Mouse (Mus musculus) thymus, postnatal 14 days (tissue): ENCODE data around the gene Klrd1.
"Not testable (repeated sequence)": the region's sequence is repeated elsewhere in the genome, so short reads cannot be mapped to it uniquely, and the experiment has no call there.

Experiments used
- DNase-seq: peaks from one replicate; pipeline ENCODE4 v3.0.0; 2021

Klrd1 gene

DNA sequence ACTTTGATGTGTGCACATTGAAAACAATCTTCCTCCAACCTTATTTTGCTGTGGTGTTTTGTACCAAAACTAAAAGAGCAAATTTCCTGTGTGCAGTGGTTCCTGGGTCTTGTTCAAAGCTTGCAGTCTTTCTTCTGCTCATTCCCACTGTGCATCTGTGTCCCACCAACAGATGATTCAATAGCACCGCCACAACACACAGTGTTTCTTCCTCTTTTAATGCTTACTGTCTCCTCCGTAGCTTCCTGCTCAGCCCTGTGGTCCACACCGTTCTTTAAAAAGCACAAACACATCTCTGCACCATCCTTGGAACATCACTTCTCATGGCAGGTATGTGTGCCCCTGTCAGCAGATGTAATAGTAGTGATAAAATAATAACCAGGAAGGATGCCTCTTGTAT is at the start of gene Klrd1:
Gene Klrd1, plus strand, starts transcription at position 275 of the 400 bp plus-strand sequence.
- DNase-seq = peak; percentile 8

DNA sequence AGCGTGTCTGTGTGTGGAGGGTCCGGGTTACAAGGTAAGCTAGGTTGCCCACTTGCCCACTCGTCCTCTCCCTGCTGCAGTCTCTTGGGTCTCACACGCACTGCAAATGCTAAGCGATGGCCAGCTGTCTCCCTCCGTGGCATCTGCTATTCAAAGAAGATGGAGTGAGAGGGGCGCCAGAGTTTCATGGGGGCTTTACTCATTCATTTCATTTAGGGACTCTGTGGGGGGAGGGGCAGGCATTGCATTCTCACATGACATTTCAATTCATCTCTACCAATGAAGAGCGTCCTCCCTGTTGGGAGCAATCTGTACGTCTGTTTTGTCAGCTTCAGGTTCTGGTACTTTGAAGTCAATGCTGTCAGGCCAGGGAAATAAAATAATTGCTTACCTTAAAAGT is 49.7 kb upstream of the Klrd1 start:
- DNase-seq = no peak

DNA sequence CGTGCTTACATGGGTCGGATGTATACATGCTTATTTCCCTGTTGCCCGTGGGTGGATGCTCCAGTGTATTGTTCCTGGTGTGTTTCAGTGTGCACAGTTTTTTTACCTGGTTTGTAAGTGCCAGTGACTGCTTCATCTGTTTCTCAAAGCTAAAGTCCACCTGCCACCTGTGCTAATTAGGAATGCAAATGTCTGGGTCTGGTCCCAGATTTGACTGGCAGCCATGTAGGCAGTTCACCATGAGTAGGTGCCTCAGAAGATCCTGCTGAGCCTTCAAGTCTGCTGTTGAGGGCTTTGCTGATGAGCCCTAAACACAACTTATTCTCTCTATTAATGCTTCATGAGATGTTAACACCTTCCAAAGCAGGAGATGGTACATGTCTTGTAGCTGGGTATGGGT is 49.0 kb upstream of the Klrd1 start:
- no peak for DNase-seq

- peak; percentile 52 for DNase-seq
Observed at GRCm38 (mm10) chr6:129543709-129544606, 47.6 kb upstream of the Klrd1 start.

- no peak for DNase-seq
Observed at GRCm38 (mm10) chr6:129547277-129547676, 44.3 kb upstream of the Klrd1 start.

DNA sequence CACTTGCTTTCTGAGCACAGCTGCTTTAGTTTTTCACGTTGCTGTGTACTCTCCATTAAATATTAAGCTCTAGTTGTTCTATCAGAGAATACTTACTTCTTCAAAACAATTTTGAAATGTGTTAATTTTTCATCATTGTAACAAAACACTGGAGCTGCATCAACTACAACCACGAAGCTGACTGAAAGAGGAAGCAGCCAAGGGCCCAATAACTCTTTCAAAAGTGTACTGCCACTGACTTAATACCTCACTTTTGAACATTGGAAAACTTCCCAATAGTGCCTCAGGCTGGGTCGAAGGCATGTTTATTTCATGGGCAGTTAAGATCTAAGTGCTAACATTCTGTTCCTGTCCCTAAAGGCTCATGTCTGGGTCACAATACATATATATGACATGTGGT is 43.6 kb upstream of the Klrd1 start:
- DNase-seq = no peak

- DNase-seq = no peak
Observed at GRCm38 (mm10) chr6:129557298-129558023, 34.1 kb upstream of the Klrd1 start.

DNA sequence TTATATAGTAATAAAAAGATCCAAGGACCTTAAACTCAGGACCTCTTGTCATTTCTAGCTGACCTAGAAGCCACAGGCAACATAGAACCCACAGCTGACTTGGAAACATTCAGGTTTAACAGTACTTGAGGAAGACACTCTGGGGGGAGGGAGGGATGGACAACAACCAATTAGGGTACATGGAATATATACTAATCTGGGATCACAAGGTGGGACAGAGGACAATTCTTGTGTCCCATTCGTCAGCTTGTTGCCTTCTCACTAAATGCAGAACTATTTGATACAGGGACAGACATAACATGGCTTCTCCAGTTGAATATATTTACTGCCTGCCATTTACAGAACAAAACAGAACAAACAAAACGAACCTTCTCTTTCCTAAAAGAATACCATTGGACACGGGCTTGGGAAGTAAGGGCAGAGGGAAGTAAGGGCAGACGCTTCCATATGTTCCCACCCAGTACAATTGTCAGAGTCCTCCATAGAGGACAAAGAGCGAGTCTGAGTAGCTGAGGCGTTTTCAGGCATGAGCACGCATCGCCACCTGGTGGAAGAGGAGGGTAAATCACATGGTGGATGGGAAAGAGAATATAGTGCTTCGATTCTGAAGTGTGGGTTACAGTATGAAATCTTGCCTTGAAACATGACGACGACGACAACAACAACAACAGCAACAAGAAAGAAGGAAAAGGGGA is 32.5 kb upstream of the Klrd1 start:
- peak; percentile 67 for DNase-seq

GRCm38 (mm10) chr6:129559641-129560027 is 31.9 kb upstream of the Klrd1 start:
- no peak for DNase-seq

- no peak for DNase-seq
Observed at GRCm38 (mm10) chr6:129565257-129565656, 26.3 kb upstream of the Klrd1 start.

DNA sequence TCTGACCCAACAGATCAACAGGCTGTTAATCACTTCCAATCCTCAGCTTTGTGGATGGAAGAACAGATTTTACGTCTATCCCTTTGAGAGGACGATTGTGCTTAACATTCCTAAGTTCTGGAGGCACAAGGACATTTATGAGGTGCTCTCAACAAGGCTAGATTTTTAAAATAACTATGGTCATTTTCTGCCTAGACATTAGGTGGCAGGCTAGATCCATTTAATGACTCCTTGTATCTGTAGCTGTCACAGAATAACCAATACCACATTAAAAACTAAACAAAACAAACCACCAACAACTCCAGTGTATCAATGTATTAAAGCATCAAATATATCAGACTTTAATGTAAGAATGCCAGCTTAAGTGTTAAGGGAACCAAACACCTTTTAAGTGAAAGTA is 16.3 kb upstream of the Klrd1 start:
- DNase-seq = no peak

DNA sequence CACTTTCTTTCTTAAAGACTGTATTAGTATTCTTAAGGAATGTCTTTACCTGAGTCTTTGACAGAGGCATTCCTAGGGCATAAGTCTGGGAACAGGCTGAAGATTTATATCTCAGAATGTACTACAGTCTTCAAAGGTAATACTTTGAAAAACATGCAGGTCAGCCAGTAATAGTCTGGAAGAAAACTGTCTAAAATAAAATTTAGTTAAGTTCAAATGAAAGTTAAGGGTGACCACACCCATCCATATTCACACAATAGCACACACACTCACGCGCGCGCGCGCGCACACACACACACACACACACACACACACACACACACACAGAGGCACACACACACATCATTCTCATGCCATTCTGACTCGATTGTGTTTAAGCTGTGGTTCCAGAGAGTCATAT is 14.0 kb upstream of the Klrd1 start, which contains the start of gene Klre1:
Gene Klre1, plus strand, starts transcription at position 301 of the 400 bp plus-strand sequence.
- DNase-seq = no peak

- peak; percentile 18 for DNase-seq
Observed at GRCm38 (mm10) chr6:129581274-129581673, 10.3 kb upstream of the Klrd1 start.

DNA sequence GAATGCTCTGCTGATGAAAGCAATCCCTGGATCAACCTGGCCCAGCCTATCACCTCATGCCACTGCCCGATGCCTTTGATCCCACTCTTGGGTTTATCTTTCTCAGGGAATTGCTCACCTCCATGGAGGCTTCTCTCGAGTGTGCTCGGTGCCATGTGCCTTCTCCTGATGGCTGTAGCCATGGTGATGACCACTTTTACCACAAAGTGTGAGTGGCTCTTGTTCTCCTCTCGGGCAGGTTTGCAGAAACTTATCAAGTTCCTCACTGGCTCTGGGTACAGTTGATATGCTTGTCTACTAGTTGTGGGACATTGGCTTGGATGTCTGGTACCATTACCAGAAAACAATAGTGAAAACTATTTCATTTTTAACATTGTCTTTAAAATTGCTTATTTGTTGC is 9.7 kb upstream of the Klrd1 start:
- no peak for DNase-seq

DNA sequence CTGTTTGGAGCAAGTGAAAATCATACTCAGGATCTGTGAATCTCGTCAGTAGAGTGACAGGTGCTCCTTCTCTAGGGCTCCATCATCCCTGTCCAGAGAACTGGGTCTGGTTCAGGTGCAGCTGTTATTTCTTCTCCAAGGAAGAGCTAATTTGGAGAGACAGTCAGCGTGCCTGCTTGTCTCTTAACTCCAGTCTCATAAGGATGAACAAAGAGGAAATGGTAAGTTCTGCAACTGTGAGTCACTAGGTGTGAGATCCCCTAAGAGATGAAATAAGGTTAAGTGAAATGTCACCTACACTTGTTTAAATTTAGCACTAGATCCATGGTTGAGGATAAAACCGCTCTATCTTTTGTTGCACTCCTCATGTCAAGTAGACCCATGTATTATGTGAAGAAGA is 8.6 kb upstream of the Klrd1 start:
- no peak for DNase-seq

- DNase-seq = peak; percentile 6
Observed at GRCm38 (mm10) chr6:129608372-129608771, 16.8 kb downstream of the Klrd1 start.

DNA sequence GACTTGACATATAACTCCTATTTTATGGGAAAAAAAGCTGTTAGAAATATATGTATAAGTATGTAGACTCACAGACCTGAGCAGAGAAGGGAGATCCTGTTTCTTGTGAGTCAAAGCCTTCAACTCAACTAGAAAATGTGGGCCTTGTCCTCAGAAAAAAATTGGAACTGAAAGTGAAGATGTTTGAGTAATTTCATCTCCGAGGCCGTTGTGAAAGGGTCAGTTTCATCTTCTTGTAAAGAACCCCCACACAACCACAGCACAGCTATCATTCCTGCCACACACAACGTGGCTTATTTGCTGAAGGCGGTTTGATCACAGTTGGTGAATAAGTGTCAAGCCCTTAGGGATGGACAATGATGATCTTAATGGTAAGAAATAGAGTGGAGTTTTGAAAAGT is 32.2 kb downstream of the Klrd1 start, which contains the start of gene Klrk1:
Gene Klrk1, minus strand, starts transcription at position 130 of the 400 bp plus-strand sequence.
- no peak for DNase-seq

- not testable (repeated sequence) for DNase-seq
Observed at GRCm38 (mm10) chr6:129631046-129631445, 39.5 kb downstream of the Klrd1 start.

GRCm38 (mm10) chr6:129643237-129643636 is 51.7 kb downstream of the Klrd1 start, which contains the start of gene Klrc3:
Gene Klrc3, minus strand, starts transcription at chr6:129643337.
- not testable (repeated sequence) for DNase-seq

DNA sequence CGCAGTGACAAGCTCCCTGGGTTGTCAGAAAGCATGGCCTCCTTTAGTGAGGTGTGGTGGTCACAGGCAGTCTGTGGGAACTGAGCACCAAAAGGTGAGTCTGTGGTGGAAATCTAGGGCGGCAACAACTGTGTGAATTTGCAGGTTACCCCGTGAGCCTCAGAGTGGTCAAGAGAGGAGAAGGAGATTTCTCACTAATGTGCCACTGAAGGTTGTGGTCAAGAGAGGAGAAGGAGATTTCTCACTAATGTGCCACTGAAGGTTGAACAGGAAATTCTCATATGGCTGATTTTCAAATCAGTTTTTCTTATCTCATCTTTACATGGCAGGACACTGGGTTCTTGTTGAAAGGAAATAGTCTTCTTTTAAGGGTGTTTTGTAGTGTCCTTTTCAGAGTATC is 52.5 kb downstream of the Klrd1 start:
- DNase-seq = not testable (repeated sequence)
